Mouse (Mus musculus): ENCODE measurements around the gene Dennd1a.
A peak's percentile ranks its signal among the peaks of the same experiment; 100 is the strongest.

Gene Dennd1a

DNA sequence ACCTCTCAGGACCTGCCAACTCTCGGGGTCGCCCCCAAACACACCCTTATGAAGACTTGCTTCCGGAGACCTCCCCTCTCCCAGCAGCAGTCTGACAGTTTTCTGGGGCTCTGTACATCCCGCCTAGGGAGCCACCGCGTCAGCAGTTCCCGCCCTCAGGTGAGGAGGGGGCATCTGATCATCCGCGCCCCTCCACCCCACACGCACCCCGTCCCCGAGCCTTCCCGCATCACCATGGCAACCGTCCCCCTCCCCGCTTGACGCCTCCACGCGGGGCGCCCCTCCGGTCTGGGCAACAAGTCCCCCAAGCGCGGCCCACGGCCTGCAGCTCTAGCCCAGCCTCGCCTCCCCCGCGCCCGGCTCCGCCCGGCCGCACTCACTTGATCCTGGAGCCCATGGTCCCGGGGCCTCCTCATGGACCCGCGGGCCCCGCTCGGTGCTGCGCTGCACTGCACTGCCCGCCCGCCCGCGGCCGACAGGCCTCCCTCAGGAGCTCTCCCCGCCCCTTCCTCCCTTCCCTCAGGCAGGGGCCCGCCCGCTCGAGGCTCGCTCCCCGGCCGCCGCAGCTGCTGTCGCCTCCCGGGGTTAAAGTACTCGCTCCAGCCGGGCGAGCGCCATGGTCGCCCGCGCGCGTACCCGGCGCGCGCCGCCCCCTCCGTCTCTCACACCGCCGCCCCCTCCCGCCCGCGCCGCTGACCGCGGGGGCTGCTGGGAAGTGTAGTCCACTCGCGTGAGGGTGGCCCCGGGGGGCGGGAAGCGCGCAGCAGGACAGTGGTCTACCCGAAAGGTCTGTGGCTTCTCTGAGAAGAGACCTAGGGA, at the start of gene Dennd1a:
TSS of gene Dennd1a (minus strand) at position 658 of the 819 bp plus-strand sequence.
- DNase-seq (ENCODE audit: low read depth, low spot score): peak; percentile 47

DNA sequence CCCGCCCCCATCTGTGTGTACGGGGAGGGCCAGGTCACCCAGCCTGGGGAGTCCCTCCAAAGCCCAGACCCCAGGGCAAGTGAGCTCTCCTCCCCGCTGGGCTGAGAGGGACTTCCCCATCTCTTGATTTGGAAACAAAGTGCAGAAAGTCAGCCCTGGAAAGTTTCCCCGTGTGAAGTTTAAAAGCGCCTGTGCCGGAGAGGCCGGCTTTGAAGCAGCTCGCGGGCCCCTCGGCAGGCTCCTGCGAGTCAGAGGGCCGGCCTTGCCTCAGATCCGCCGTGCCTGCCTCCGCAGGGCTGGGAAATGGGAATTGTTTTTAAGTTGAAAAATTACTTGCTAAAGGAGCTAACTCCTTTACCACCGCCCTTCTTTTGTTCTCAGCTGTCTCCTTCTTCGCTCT, 49.4 kb upstream of the Dennd1a start:
- DNase-seq (ENCODE audit: low read depth, low spot score): no peak

DNA sequence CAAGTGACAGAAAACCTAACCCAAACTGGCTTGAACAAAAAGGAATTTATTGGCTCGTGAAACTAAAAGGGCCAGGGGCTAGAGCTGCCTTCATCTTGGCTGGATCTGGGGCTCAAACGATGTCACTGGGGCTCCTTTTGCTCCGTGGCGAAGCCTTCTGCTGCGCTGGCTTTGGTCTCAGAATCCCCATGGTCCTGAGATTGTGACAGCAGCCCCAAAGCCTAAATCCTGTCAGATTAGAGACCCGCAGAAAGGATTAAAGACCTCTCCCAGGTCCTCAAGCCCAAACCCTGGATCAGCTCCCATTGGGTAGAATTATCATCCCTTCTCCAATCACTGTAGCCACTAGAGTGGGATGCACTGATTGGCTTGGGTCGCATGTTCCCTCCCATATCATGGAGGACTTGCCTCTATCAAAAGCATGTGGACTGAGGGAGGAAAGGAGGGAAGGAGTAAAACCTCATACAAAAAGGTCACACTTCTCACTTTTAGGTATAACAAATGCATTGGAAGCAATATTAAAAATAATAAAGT, 46.5 kb upstream of the Dennd1a start:
- DNase-seq (ENCODE audit: low read depth, low spot score): no peak

DNA sequence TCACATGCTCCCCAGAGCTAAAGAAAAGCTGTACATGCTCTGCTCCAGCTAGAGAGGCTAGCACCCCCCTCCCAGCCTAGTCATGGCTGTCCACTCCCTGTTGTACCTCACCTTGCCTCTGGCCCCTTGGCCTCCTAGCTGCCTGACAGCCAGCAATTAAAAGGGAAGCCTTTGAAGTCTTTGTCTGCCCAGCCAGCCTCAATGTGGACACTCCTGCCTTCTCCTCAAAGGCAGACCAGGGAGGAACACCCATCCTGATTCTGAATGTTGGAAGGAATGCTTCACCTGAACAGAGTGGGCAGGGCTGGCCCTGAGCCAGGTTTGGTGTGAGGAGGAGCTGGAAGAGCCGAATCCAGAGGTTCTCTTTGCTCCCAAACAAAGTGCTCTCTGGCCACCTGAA, 39.5 kb upstream of the Dennd1a start:
- no peak for DNase-seq (ENCODE audit: low read depth, low spot score)

DNA sequence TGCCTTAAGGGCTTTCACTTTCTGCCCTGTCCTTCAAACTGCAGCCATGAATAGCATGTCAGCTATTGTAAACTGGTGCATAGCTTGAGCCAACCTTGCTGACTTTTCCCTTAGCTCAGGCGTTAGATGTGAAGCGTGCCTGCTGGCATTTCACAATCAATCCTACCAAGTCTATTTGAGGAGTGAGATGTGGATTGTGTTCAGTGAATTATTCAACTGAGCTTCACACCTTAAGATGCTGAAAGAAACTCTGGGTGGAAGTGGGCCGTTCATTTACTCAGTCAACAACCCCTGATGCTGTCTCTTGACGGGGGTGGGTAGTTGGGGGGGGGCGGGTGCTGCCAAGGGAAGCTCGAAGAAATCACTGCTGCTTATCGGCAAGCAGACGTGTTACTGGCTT, 36.2 kb upstream of the Dennd1a start:
- DNase-seq (ENCODE audit: low read depth, low spot score): no peak

DNA sequence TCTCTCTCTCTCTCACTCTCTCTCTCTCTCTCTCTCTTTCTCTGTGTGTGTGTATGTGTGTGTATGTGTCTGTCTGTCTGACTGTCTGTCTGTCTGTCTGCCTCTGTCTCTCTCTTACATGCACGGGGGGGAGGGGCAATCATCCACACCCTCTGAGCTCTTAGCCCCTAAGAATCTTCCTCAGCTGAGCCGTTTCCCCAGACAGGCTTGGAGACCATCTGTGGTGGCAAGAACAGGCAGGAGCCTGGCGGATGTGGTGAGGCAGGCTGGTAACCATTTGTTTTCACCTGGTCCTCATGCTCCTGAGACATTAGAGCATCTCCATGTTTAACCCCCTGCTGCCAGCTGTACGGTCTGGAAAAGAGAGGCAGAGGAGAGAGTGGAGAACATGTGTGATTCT, 33.7 kb upstream of the Dennd1a start:
- DNase-seq (ENCODE audit: low read depth, low spot score): no peak

DNA sequence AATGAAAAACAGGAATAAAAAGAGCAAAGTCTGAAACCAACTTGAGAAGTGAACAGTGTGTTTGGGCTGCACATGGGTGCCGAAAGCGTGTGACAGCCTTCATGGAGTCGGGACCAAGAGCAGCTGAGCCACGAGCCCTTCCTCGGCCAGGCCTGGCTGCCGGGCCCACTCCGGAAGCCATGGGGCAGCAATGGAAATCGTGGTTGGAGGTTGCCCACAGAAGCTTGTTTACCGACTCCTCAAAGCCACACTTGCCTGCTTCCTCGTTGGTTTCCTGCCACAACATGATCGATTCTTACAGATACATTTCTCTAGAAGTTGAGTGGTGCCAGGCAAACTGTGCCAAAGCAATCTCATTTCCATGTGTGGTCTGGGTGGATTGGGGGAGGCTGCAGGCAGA, 31.9 kb upstream of the Dennd1a start:
- DNase-seq (ENCODE audit: low read depth, low spot score): no peak

DNA sequence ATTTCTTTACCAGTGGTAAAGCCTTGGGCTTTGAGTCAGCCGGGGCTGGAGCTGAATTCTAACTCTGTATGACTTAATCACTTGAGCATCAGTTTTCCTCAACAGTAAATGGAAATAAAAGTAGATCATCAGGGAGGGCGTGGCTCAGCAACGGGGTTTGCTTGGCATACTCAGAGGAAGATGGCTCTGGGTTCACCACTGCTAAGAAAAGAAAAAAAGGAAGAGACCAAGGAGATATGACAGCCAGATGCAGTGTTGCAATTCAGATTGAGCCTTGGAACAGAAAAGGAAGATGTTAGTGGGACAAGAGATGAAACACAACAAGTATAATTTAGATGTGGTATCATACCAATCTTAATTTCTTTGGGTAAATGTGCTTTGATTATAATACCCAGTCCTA, 26.2 kb upstream of the Dennd1a start:
- DNase-seq (ENCODE audit: low read depth, low spot score): no peak

DNA sequence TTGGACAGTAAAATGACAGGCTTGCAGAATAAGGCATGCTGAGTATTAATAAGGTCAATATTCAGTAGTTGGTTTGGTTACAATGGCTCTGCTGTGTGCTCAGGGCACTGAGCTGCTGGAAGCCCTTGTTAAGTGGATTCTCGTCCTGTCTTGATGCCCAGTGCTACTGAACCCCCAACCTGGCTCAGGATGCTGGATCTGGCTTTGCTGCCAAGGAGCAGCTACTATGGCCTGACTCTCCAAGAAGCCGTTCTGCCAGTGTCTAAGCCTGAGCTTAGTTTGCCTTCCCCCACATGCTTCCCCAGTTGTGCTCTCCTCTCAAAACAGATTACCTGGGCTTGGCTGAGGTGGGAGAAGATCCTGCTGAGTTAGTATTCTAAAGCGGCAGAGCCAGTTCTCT, 25.7 kb upstream of the Dennd1a start:
- DNase-seq (ENCODE audit: low read depth, low spot score): no peak

DNA sequence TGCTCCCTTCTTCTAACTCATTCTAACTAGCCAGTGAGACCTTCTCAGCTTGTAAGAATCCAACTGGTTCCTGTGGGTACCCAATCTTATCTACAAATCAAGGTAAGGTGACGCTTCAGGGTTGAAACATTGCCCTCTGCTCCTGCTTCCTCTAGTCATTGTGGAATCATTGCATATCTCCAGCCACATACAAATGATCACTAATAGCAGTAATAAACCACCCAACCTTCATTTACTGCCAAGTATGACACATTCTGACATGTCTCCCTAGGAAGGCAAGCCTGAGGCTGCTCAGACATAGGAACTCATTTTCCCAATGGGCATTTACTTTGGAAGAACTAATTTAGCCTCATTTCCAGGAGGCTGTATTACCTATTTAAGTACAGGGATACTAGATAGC, 18.0 kb upstream of the Dennd1a start:
- no peak for DNase-seq (ENCODE audit: low read depth, low spot score)

DNA sequence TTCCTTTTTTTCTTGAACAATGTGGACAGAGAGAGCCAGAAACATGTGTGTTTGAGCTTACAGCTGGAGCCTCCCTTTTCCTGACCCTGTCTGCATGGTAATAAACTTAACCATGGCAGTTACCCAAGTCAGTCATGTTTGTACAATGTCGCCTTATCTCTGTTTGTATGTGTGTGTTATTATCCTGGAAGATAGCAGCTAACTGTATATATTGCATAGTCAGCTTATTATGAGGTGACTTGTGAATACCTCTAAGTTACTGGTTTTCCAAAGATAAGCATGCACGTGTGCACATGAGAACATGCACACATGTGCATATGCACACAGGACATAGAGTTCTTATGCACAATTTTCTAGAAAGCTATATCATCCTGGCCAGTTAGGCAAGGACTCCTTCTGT, 13.8 kb upstream of the Dennd1a start:
- no peak for DNase-seq (ENCODE audit: low read depth, low spot score)

DNA sequence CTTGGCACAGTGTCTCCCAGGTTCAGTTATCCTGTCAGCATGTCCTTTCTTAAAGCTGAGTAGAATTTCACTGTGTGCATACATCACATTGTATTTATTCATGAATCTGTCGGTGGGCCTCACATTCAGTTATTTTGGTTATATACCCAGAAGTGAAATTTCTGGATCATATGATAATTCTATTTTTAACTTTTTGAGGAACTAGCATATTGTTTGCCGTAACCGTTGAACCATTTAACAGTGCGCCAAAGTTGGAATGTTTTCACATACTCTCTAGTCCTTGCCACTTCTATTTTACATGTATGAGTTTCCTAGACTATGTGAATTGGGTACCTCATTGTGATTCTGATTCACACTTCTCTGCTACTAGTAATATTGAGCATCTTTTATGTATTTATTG, 8.7 kb upstream of the Dennd1a start:
- DNase-seq (ENCODE audit: low read depth, low spot score): no peak

DNA sequence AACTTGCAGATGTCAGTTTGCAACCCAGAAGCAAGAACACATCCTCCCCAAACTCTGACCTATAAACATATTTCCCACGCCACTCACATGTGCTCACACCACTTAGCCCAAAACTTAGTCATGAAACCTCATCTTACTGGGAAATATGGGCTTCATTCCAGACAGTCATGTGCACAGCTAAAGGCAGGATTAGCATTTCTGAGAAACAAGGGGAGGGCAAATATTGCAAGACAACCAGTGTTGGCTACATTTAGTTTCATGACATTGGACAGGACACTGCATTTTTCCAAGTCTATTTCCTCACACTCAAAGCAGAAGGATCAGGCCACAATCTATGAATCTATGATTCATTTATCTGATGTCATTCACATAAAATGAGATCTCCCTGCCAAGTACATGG, 4.3 kb upstream of the Dennd1a start:
- no peak for DNase-seq (ENCODE audit: low read depth, low spot score)

DNA sequence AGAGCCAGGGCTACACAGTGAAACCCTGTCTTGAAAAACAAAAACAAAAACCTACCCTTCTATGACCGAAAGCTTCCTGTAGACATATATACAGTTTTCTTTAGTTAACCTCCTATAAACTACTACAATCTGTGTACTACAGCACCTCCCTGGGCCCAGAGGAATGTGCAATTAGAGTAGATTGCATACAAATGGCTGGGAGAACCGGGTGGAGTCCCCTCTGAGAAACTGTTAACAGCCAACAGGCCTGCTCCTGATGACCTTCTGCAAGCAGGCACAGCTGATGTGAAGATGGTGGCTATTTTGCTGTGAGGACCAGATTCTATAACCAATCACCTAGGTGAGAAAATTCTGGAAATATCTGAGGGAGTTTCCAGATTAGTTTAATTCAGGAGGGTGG, 1.0 kb upstream of the Dennd1a start:
- no peak for DNase-seq (ENCODE audit: low read depth, low spot score)

DNA sequence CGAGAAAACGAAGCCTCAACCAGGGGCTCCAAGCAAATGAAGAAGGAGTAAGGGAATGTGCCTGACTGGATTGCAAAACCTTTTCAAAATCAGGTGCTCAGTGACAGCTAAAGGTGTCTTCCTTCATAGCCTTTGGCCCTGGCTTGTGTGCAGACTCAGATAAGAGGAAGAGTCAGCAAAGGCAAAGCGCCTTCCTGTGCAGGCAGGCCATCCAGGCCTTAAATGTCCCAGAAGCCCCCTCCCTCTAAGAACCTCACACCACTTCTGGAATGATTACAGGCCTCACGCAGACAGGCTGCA, 807 bp downstream of the Dennd1a start:
- no peak for DNase-seq (ENCODE audit: low read depth, low spot score)

DNA sequence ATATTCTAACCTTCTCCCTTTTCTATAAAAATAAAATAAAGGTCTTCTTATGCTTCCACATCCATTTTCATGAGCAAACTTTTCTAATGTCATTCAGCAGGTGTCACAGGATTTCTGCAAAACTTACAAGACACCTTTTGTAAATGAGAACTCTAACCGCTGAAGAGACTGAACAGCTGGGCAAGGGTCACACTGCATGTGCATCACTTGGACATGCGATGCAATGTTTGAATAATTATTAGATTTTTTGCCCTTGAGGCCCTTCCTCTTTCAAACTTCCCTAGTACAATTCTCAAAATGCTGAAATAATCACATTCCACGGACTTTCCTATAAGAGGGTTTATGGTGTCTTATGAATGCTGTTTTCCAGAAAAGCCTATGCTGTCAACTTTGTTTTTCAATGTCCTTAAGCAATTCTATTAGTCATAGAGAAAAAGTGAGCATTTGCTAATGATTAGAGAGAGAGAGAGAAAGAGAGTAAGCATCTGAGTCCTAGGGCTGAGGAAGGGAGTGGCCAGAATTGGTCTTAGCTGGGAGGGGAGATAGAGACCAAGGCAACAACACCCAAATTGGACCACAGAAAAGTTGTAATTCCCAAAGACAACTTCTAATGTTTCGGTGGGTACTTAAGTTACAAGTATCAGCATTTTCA, 1.3 kb downstream of the Dennd1a start:
- no peak for DNase-seq (ENCODE audit: low read depth, low spot score)

DNA sequence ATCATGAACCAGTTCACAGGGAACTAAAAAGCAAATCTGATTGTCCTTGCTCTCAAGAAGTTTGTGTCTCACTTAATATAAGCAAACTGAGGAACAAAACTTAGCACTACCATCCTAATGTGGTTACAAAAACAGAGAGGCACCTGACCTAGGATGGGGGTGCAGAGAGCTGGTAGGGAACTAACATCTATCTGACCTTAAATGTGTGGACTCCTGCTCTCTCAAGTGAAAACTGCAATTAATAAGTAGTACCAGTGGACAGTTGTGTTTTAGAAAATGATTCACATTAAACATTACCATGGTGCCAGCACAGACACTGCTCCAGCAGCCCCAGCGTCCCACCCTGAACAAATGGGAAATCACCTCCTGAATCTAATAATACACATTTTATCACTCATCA, 3.2 kb downstream of the Dennd1a start:
- DNase-seq (ENCODE audit: low read depth, low spot score): no peak

DNA sequence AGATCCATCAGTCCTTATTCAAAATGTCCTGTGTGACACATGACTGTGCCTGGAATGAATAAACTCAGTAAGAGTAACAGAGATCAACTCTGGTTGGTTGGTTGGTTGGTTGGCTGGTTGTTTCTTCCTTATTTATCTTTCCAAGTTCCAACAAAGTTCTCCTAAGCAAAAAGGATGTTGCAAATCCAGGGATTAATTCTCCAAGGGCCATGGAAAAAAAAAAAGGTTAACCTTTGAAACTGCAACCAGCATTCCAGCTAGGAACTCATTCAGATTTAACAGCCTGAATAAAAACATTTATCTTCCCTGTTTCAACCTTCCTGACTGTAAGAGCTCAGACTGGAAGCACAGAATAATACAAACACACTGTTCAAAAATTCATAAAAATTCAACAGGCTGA, 6.8 kb downstream of the Dennd1a start:
- no peak for DNase-seq (ENCODE audit: low read depth, low spot score)

DNA sequence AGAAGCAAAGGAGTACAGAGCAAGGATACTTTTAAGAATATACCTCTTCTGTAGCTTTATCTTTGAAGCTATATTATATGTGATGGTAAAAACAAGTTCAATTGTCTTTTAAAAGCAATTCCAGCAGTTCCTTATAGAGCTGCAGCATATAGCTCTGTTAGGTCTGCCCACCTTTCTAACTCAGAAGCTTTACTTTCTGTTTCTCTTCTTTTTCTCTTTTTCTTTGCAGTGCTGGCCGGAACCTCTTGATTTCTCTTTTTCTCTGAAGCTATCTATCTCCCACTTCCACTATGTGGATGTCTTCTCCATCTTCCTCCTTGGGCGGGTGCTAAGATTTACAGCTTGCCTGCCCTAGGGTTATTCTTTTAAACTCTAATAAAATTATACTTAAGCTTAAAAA, 12.2 kb downstream of the Dennd1a start:
- DNase-seq (ENCODE audit: low read depth, low spot score): no peak

DNA sequence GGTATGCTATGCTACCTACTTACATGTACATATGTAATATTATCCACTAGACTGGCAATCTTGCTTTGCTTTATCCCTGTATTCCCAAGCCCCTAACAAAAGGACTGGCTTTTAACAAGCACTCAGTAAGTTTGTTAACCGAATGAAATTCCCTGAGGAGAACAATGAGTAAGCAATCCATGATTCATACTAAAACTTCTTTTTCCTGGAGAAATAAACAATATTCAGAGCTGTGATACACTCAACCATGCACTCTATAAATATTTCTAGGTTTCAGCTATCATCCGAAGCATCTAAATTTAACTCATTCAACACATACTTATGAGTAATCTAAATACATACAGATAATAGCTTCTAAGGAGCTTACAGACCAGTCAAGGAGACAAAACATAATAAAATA, 23.5 kb downstream of the Dennd1a start:
- no peak for DNase-seq (ENCODE audit: low read depth, low spot score)

DNA sequence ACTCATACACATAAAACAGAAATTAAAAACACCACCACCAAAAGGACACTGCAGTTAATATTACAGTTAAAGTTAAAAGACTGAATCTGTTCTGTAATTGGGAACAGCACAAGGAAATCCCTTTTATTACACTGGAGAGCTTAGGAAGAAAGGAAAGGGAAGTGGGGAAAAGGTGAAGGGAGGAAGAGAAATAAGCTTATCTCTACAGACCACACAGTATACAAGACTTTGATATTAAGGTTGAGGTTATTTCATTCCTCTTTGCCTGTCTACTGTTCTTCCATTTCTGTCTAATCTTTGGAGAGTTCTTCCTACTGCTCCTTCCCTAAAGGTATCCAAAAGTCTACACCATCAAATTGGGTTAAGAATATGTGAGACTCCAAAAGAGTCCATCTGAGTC, 28.1 kb downstream of the Dennd1a start:
- no peak for DNase-seq (ENCODE audit: low read depth, low spot score)

DNA sequence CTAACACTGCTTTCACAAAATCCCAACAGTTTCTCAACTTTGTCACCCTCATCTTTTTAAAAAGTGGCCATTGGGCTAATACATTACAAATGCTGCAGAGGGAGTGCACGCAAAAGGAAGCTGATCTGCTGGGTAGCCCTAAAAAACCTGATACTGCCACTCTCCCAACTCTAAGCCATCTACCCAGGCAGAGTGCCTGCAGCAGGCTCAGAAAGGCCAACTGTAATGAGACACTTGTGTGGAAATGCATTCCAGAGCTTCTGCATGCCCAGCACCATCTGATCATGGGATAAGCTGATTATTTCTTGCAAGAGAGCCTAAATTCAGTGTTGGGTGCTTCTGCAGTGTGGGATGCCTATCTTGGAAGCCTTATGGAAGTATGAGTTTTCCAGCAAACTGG, 49.6 kb downstream of the Dennd1a start:
- DNase-seq (ENCODE audit: low read depth, low spot score): no peak

DNA sequence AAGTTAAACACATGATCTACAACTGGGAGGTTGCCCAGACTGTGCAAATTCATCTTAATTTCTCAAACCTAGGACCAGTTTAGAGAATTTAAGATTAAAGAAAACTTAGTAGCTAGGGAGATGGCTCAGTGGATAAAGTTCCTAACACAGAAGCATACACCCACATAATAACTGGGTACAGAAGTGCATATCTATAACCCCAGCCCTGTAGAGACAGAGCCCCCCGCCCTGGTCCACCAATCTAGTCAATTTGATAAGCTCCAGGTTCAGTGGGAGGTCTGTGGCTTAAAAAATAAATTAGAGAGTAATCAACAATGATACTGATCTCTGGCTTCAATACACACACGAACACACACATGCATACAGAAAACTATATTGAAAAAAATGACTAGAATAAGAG, 51.6 kb downstream of the Dennd1a start:
- no peak for DNase-seq (ENCODE audit: low read depth, low spot score)

Measured in brain, embryonic 18.5 days (tissue).